Mouse (Mus musculus) macrophage (primary cell): ENCODE measurements around the gene Ift57. TPM values are rescaled to one million over a fixed set of nuclear protein-coding genes. Genes with fewer than 3 reads are reported as not detected.

Experiments used
- H3K27ac ChIP-seq: fragments of 350-480 bp; formaldehyde crosslinking; 2 replicates; pipeline ENCODE4 v1.9.0; 2021
- H3K36me3 ChIP-seq: fragments of 350-480 bp; formaldehyde crosslinking; 2 replicates; pipeline ENCODE4 v1.9.0; 2021; ENCODE audit errors: inconsistent target
- H3K4me3 ChIP-seq: fragments of 350-480 bp; formaldehyde crosslinking; 2 replicates; pipeline ENCODE4 v1.9.0; 2021; ENCODE audit errors: inconsistent target
- H3K79me2 ChIP-seq: fragments of 350-480 bp; formaldehyde crosslinking; 2 replicates; pipeline ENCODE4 v1.9.0; 2021; ENCODE audit errors: inconsistent target
- WGBS: methylation state at CpG from one replicate; pipeline ENCODE4 v1.1.7; 2026; ENCODE audit warnings: inconsistent platforms; ENCODE audit not compliant: missing documents; 5-methylcytosine and 5-hydroxymethylcytosine counted together
- polyA plus RNA-seq: library from polyadenylated mRNA; stranded (reverse); fragments of 250-400 nt; gene quantifications from 3 replicates; pipeline ENCODE4 v1.2.4, GENCODE M21; 2018; ENCODE audit warnings: inconsistent platforms

Gene Ift57
- polyA plus RNA-seq, 1 experiment from 2014 or later, result 17.6 TPM

- H3K27ac ChIP-seq, result peak overlapping the region; percentile 25; the same call in 1 of the 2 replicates
- H3K4me3 ChIP-seq, result no peak overlapping the region
- no peaks in the 10 kb centered on the region for H3K79me2 ChIP-seq
- no peaks in the 10 kb centered on the region for H3K36me3 ChIP-seq
- WGBS, result 4% methylated on average over 9 of the region's 9 CpGs
Observed at GRCm38 (mm10) chr16:49792446-49792878, 93.4 kb downstream of the Ift57 start.

- Histone ChIP-seq H3K36me3 (no peaks in the 10 kb centered on the region), H3K79me2 (no peaks in the 10 kb centered on the region), H3K27ac (no peak overlapping the region), H3K4me3 (no peak overlapping the region)
- WGBS, result 94% methylated on average over 9 of the region's 9 CpGs
Observed at GRCm38 (mm10) chr16:49793596-49793995, 94.6 kb downstream of the Ift57 start.

- Histone ChIP-seq H3K79me2 (no peaks in the 10 kb centered on the region), H3K27ac (no peak overlapping the region)
- 73% methylated on average over 2 of the region's 2 CpGs for WGBS
Observed at GRCm38 (mm10) chr16:49796271-49796670, 97.2 kb downstream of the Ift57 start.

GRCm38 (mm10) chr16:49796954-49797353 is 97.9 kb downstream of the Ift57 start:
- Histone ChIP-seq H3K4me3 (no peak overlapping the region), H3K79me2 (no peaks in the 10 kb centered on the region), H3K36me3 (no peaks in the 10 kb centered on the region), H3K27ac (no peak overlapping the region)
- WGBS, result 85% methylated on average over 2 of the region's 2 CpGs

More at GRCm38 (mm10) chr16:49796271-49796670, 97.2 kb downstream of the Ift57 start:
- Histone ChIP-seq H3K36me3 (no peaks in the 10 kb centered on the region), H3K4me3 (no peak overlapping the region)

GRCm38 (mm10) chr16:49798790-49799189 is 99.8 kb downstream of the Ift57 start:
- H3K27ac ChIP-seq, result no peak overlapping the region
- 12% methylated on average over 6 of the region's 6 CpGs for WGBS
- no peak overlapping the region for H3K4me3 ChIP-seq
- H3K36me3 ChIP-seq, result no peaks in the 10 kb centered on the region
- H3K79me2 ChIP-seq, result no peaks in the 10 kb centered on the region

GRCm38 (mm10) chr16:49799597-49800561 is 100.8 kb downstream of the Ift57 start, which contains the start of gene Cd47:
TSS of gene Cd47 (plus strand) at chr16:49800533.
- WGBS, result 62% methylated on average over 10 of the region's 10 CpGs
- H3K36me3 ChIP-seq, result no peaks in the 10 kb centered on the region
- no peaks in the 10 kb centered on the region for H3K79me2 ChIP-seq
- H3K27ac ChIP-seq, result no peak within 1 kb of the TSS
- H3K4me3 ChIP-seq, result no peak within 1 kb of the TSS

- 50% methylated on average over 4 of the region's 5 CpGs for WGBS
- no peaks in the 10 kb centered on the region for H3K79me2 ChIP-seq
- no peaks in the 10 kb centered on the region for H3K36me3 ChIP-seq
- no peak overlapping the region for H3K4me3 ChIP-seq
- no peak overlapping the region for H3K27ac ChIP-seq
Observed at GRCm38 (mm10) chr16:49800996-49801395, 102.0 kb downstream of the Ift57 start.

- H3K79me2 ChIP-seq, result no peaks in the 10 kb centered on the region
- WGBS, result 13% methylated on average over 5 of the region's 5 CpGs
- no peak overlapping the region for H3K4me3 ChIP-seq
- H3K36me3 ChIP-seq, result no peaks in the 10 kb centered on the region
- H3K27ac ChIP-seq, result no peak overlapping the region
Observed at GRCm38 (mm10) chr16:49801399-49801798, 102.4 kb downstream of the Ift57 start.

- H3K27ac ChIP-seq, result no peak overlapping the region
- WGBS, result 85% methylated on average over 2 of the region's 2 CpGs
Observed at GRCm38 (mm10) chr16:49802993-49803392, 104.0 kb downstream of the Ift57 start.

GRCm38 (mm10) chr16:49803932-49804461 is 105.0 kb downstream of the Ift57 start:
- no peak overlapping the region for H3K4me3 ChIP-seq
- WGBS, result 52% methylated on average over 11 of the region's 12 CpGs

More at GRCm38 (mm10) chr16:49802993-49803392, 104.0 kb downstream of the Ift57 start:
- Histone ChIP-seq H3K79me2 (no peaks in the 10 kb centered on the region), H3K4me3 (no peak overlapping the region), H3K36me3 (no peaks in the 10 kb centered on the region)

GRCm38 (mm10) chr16:49806920-49807319 is 107.9 kb downstream of the Ift57 start:
- Histone ChIP-seq H3K27ac (no peak overlapping the region), H3K4me3 (no peak overlapping the region), H3K79me2 (no peaks in the 10 kb centered on the region), H3K36me3 (no peaks in the 10 kb centered on the region)
- 81% methylated on average over 10 of the region's 10 CpGs for WGBS

More at GRCm38 (mm10) chr16:49803932-49804461, 105.0 kb downstream of the Ift57 start:
- Histone ChIP-seq H3K36me3 (no peaks in the 10 kb centered on the region), H3K27ac (no peak overlapping the region), H3K79me2 (no peaks in the 10 kb centered on the region)

GRCm38 (mm10) chr16:49807419-49807841 is 108.4 kb downstream of the Ift57 start:
- 40% methylated on average over 7 of the region's 7 CpGs for WGBS
- Histone ChIP-seq H3K79me2 (no peaks in the 10 kb centered on the region), H3K36me3 (no peaks in the 10 kb centered on the region), H3K4me3 (no peak overlapping the region), H3K27ac (no peak overlapping the region)

GRCm38 (mm10) chr16:49807862-49808430 is 108.9 kb downstream of the Ift57 start:
- H3K4me3 ChIP-seq, result no peak overlapping the region
- no peak overlapping the region for H3K27ac ChIP-seq
- H3K36me3 ChIP-seq, result no peaks in the 10 kb centered on the region
- WGBS, result 83% methylated on average over 17 of the region's 18 CpGs
- H3K79me2 ChIP-seq, result no peaks in the 10 kb centered on the region

- WGBS, result 85% methylated on average over 2 of the region's 2 CpGs
- Histone ChIP-seq H3K27ac (no peak overlapping the region), H3K4me3 (no peak overlapping the region), H3K36me3 (no peaks in the 10 kb centered on the region), H3K79me2 (no peaks in the 10 kb centered on the region)
Observed at GRCm38 (mm10) chr16:49811897-49812296, 112.9 kb downstream of the Ift57 start.
